ENCODE assay signal across 8 mouse cellular contexts in the genomic region with DNA sequence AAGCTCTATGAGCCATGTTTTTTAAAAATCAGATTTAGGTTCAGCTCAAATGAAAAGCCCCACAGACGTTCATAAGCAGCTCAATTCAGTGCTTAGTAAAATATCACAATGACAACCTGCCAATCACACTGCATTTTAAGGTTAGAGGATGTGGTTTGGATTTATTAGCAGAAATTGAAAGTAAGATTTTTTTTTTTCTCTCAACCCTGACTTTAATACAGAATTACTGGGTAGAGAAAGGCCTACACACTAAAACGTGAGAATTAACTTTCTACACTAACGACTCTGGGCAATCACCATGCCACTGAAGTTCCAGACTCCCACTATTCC. TPM values are rescaled to one million over a fixed set of nuclear protein-coding genes. Genes with fewer than 3 reads are reported as not detected.
DNase-seq lines count a peak whose midpoint lies in the region; ATAC-seq and TF ChIP-seq lines count a peak whose summit lies in the region.

No protein-coding gene starts in this region.

- TF ChIP-seq CTCF in MEL (IDR thresholded peaks at IDR 0.05 in 2 of 3, conservative IDR thresholded peaks at IDR 0.05 in 1 of 3; ENCODE audit: control insufficient read depth in 1 of 3, insufficient read depth in 1 of 3, low read depth in 2 of 3, low read length in 3 of 3, poor library complexity in 1 of 3, severe bottlenecking in 1 of 3) = no peak

- H3K4me1 ChIP-seq in heart, embryonic 15.5 days (replicated peaks) = peaks cover 22% of the 10 kb centered on the region
- H3K4me1 ChIP-seq in MEL (ENCODE audit: control insufficient read depth in 1 of 2, insufficient read depth in 2 of 2, low read length in 2 of 2) = peaks cover 4 to 13% of the 10 kb centered on the region in 2 experiments
- peaks cover 41% of the 10 kb centered on the region for H3K4me1 ChIP-seq in hindbrain, embryonic 13.5 days (replicated peaks)
- H3K4me1 ChIP-seq in midbrain, embryonic 13.5 days (replicated peaks) = peaks cover 37% of the 10 kb centered on the region

- no peak for ATAC-seq in heart, embryonic 15.5 days (replicated peaks; ENCODE audit: insufficient number of reproducible peaks, insufficient read depth, low FRiP score, low read depth)
- ATAC-seq in hindbrain, embryonic 13.5 days (ENCODE audit: low FRiP score) = no peak
- ATAC-seq in midbrain, embryonic 13.5 days = no peak

- peak overlapping the region; percentile 82 for H3K4me2 ChIP-seq in heart, embryonic 15.5 days
- peak overlapping the region; percentile 59 for H3K4me2 ChIP-seq in hindbrain, embryonic 13.5 days
- H3K4me2 ChIP-seq in midbrain, embryonic 13.5 days (replicated peaks) = peak overlapping the region; percentile 89

- H3K9ac ChIP-seq in heart, embryonic 15.5 days = peak overlapping the region; percentile 72
- peak overlapping the region; percentile 70 for H3K9ac ChIP-seq in MEL (ENCODE audit: control insufficient read depth, low read depth, low read length, poor library complexity, severe bottlenecking)
- peak overlapping the region; percentile 78 for H3K9ac ChIP-seq in hindbrain, embryonic 13.5 days
- H3K9ac ChIP-seq in midbrain, embryonic 13.5 days (replicated peaks) = peak overlapping the region; percentile 99

- H3K4me3 ChIP-seq in heart, embryonic 15.5 days = peak overlapping the region; percentile 87
- H3K4me3 ChIP-seq in MEL (ENCODE audit: control insufficient read depth in 1 of 2, insufficient read depth in 1 of 2, low read depth in 2 of 2, low read length in 2 of 2) = peak overlapping the region; percentile 72 to 75
- peak overlapping the region; percentile 98 for H3K4me3 ChIP-seq in hindbrain, embryonic 13.5 days
- peak overlapping the region; percentile 98 for H3K4me3 ChIP-seq in midbrain, embryonic 13.5 days (replicated peaks)

- H3K79me2 ChIP-seq in MEL (ENCODE audit: control insufficient read depth, insufficient read depth, low read length, poor library complexity) = peaks cover 4% of the 10 kb centered on the region; the same call in 1 of the 2 replicates

- WGBS in heart, embryonic 15.5 days = 64% methylated on average over 3 of the region's 3 CpGs
- 26% methylated on average over 3 of the region's 3 CpGs for WGBS in hindbrain, embryonic 13.5 days
- 23% methylated on average over 3 of the region's 3 CpGs for WGBS in midbrain, embryonic 13.5 days

- no peak for TF ChIP-seq EP300 in MEL (IDR thresholded peaks at IDR 0.05; ENCODE audit: low read depth in 1 of 2, low read length in 2 of 2)

- no peak; a peak in 1 of 4 replicates for TF ChIP-seq POLR2A in MEL (IDR thresholded peaks at IDR 0.05; ENCODE audit: control insufficient read depth in 1 of 2, insufficient read depth in 1 of 2, low read depth in 1 of 2, low read length in 2 of 2, poor library complexity in 1 of 2)

- H3K27me3 ChIP-seq in heart, embryonic 15.5 days = no peaks in the 10 kb centered on the region
- H3K27me3 ChIP-seq in MEL (ENCODE audit: control insufficient read depth in 1 of 2, insufficient read depth in 2 of 2, low read length in 2 of 2) = no peaks in the 10 kb centered on the region
- H3K27me3 ChIP-seq in hindbrain, embryonic 13.5 days = no peaks in the 10 kb centered on the region
- H3K27me3 ChIP-seq in midbrain, embryonic 13.5 days = no peaks in the 10 kb centered on the region

- no peak for TF ChIP-seq RAD21 in MEL (IDR thresholded peaks at IDR 0.05; ENCODE audit: low read depth, low read length)

- peak overlapping the region; percentile 91 for H3K27ac ChIP-seq in heart, embryonic 15.5 days
- no peak overlapping the region for H3K27ac ChIP-seq in MEL (ENCODE audit: control insufficient read depth, low read depth, low read length)
- peak overlapping the region; percentile 99 for H3K27ac ChIP-seq in hindbrain, embryonic 13.5 days
- peak overlapping the region; percentile 99 for H3K27ac ChIP-seq in midbrain, embryonic 13.5 days

- no peaks in the 10 kb centered on the region for H3K36me3 ChIP-seq in heart, embryonic 15.5 days
- peaks cover 0 to 3% of the 10 kb centered on the region in 2 experiments; a peak in 1 of 4 replicates for H3K36me3 ChIP-seq in MEL (ENCODE audit: control insufficient read depth in 1 of 2, insufficient read depth in 2 of 2, low read length in 2 of 2)
- no peaks in the 10 kb centered on the region for H3K36me3 ChIP-seq in hindbrain, embryonic 13.5 days
- no peaks in the 10 kb centered on the region for H3K36me3 ChIP-seq in midbrain, embryonic 13.5 days

- no peak for DNase-seq in heart, adult 8-10 months (ENCODE audit: low spot score)
- no peak for DNase-seq in MEL (ENCODE audit: low read depth, low spot score)
- DNase-seq in c-Kit-positive CD71-positive TER-119-positive erythroid progenitor cells, embryonic 14.5 days (ENCODE audit: low spot score) = no peak
- no peak for DNase-seq in thymus, postnatal 0 days (ENCODE audit: low spot score)
- DNase-seq in left cerebral cortex, adult 18-20 months (ENCODE audit: low spot score in 2 of 2) = no peak

- no peaks in the 10 kb centered on the region for H3K9me3 ChIP-seq in heart, embryonic 15.5 days (replicated peaks)
- H3K9me3 ChIP-seq in MEL (replicated peaks; ENCODE audit: insufficient read depth, low read length) = no peaks in the 10 kb centered on the region
- H3K9me3 ChIP-seq in hindbrain, embryonic 13.5 days = no peaks in the 10 kb centered on the region
- no peaks in the 10 kb centered on the region for H3K9me3 ChIP-seq in midbrain, embryonic 13.5 days

TF ChIP-seq in MEL, 35 proteins besides CTCF, POLR2A, EP300 and RAD21:
- TF ChIP-seq UBTF (IDR thresholded peaks at IDR 0.05; ENCODE audit: borderline replicate concordance, insufficient read depth, low read depth, low read length) (no peak), MAZ (IDR thresholded peaks at IDR 0.05; ENCODE audit: low read depth, low read length) (no peak), POLR2AphosphoS2 (IDR thresholded peaks at IDR 0.05; ENCODE audit: low read length) (no peak), MYC (IDR thresholded peaks at IDR 0.05; ENCODE audit: low read depth, low read length) (no peak), POLR2AphosphoS5 (IDR thresholded peaks at IDR 0.05; ENCODE audit: borderline replicate concordance, low read depth, low read length) (no peak), SIN3A (IDR thresholded peaks at IDR 0.05; ENCODE audit: low read length) (no peak), MAX (IDR thresholded peaks at IDR 0.05; ENCODE audit: low read length) (0 out of 2 replicates have a peak, but pooled peaks have one; percentile 5), NELFE (IDR thresholded peaks at IDR 0.05; ENCODE audit: low read depth, low read length) (no peak)

RNA-seq across cellular contexts. Expression of a gene that starts 1.0 kb away (rescaled TPM):
- polyA plus RNA-seq in heart, embryonic 15.5 days (2015; fragmentation: Nextera tagmentation; extraction: Ambion mirVana) = 39.4 and 42.8 TPM in 2 replicates
- 100 to 1,000 TPM; 159 to 211 (median 191) TPM for total RNA-seq in heart, adult 8-10 months (2022)
- 8.8 and 9.1 TPM in 2 replicates for total RNA-seq in MEL (2012; rRNA removed)
- 10 to 100 TPM; 16.3 to 20.2 TPM for polyA plus RNA-seq in MEL (2012; ENCODE audit: insufficient read depth in 1 of 2, insufficient read length in 2 of 2, low read depth in 1 of 2, low replicate concordance in 2 of 2, missing spikeins in 1 of 2)
- 155 and 169 TPM in 2 replicates for polyA plus RNA-seq in hindbrain, embryonic 13.5 days (2015; fragmentation: Nextera tagmentation; extraction: Ambion mirVana)
- 160 and 164 TPM in 2 replicates for polyA plus RNA-seq in midbrain, embryonic 13.5 days (2015; fragmentation: Nextera tagmentation; extraction: Ambion mirVana)
- polyA plus RNA-seq in thymus, postnatal 0 days (2015; fragmentation: Nextera tagmentation; extraction: Ambion mirVana) = 9.8 and 10.5 TPM in 2 replicates
- total RNA-seq in left cerebral cortex, adult 18-20 months (2021) = 100 to 1,000 TPM; 429 to 451 TPM
